Mouse (Mus musculus): ENCODE measurements around the gene Kcnab2. TPM values are rescaled to one million over a fixed set of nuclear protein-coding genes. Genes with fewer than 3 reads are reported as not detected.

The Kcnab2 gene
- 11.4 and 13.7 TPM in 2 replicates for polyA plus RNA-seq (2012; rRNA removed)

DNA sequence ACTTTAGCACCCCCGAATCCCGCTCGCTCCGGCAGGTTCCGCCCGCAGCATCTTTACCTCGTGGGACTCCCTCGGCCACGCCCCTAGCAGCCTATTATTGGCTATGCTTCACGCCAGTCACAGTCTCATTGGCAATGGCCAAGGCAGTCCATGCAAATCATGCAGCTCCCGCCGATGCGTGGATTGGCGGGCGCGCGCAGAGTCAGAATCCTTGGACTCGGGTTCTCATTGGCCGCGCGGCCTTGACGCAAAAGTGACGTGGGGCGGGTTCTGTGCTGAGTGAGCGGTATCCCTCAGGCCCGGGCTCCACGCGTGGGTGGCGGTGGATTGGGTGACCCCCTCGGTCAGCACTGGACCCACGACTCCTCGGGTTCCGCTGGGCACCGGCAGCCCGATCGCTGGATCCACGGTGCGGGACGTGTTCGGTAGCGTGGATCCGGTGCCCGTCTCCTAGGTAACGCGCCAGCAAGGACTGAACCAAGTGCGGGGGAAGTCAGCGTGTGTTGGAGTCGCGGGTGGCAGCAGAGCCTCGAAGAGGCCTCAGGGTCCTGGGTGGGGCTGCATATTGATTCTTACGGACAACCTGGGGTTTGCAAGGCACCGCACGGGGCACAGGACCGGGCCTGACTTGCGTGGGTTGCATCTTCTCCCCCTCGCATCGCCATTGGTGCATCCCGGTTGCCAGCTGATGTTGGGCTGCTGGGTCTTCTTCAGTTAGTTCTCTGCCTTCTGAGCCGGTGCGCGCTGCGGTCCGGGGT lies at the start of gene Kcnab2:
Kcnab2 (minus strand) TSS at position 406 of the 758 bp plus-strand sequence.

DNA sequence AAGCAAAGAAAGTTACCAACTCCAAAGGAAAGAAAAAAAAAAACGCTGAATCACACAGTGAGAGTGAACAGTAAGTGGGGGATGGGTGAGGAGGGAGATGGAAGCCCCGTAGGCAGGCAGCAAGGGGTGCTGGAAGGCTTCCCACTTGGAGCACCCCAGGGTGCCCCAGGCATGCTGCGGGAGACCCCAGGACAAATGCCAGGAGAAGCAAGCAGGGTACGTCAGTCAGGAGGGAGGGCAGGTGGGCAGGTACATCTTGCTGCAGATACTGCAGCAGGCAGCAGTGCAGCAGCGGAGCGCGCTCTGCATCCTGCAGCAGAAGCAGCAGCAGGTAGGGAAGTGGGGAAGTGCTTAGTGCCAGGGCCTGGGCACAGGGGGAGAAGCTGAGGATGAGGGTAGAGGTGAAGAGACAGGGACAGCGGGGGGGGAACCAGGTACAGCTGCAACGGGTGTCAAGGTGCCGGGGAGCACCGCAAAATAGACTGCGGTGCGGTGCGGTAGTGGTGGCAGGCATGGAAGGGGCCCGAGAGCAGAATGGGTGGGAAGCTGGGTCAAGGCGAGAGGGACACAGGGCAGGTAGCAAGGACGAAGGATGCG lies 1.1 kb downstream of the Kcnab2 start, which contains the start of gene Nphp4:
Nphp4 (plus strand) TSS at position 280 of the 597 bp plus-strand sequence.

Other genes starting within 250 kb of the Kcnab2 start
- gene Gpr153, start 203.6 kb downstream of the Kcnab2 start, polyA plus RNA-seq (2012; rRNA removed): 24.8 and 36.0 TPM in 2 replicates
- 0.55 and 0.64 TPM in 2 replicates for gene Hes3, start 186.2 kb downstream of the Kcnab2 start, polyA plus RNA-seq (2012; rRNA removed)
- 21.1 and 22.5 TPM in 2 replicates for gene Icmt, start 180.6 kb downstream of the Kcnab2 start, polyA plus RNA-seq (2012; rRNA removed)
- 9.2 and 9.3 TPM in 2 replicates for gene Rnf207, start 158.9 kb downstream of the Kcnab2 start, polyA plus RNA-seq (2012; rRNA removed)
- 501 and 537 TPM in 2 replicates for gene Rpl22, start 152.1 kb downstream of the Kcnab2 start, polyA plus RNA-seq (2012; rRNA removed)
- 25.6 and 28.8 TPM in 2 replicates for gene Chd5, start 139.2 kb downstream of the Kcnab2 start, polyA plus RNA-seq (2012; rRNA removed)
- gene Nphp4, start 1.2 kb downstream of the Kcnab2 start, polyA plus RNA-seq (2012; rRNA removed): 7.4 and 7.9 TPM in 2 replicates

Data from central nervous system, embryonic 14 days (tissue).